Mouse (Mus musculus) olfactory bulb, adult 2 months (tissue): ENCODE data around the gene Klrb1.

Experiments used
- CTCF ChIP-seq: fragments of 200-500 bp; IDR thresholded peaks from 2 replicates; pipeline ENCODE4 v1.5.1; 2012; ENCODE audit warnings: low read depth, mild to moderate bottlenecking, low read length, moderate library complexity; ENCODE audit not compliant: insufficient read depth
- POLR2A ChIP-seq: fragments of 200-500 bp; IDR thresholded peaks from 2 replicates; pipeline ENCODE4 v1.6.1; 2012; ENCODE audit warnings: mild to moderate bottlenecking, low read depth, low read length, moderate library complexity; ENCODE audit not compliant: insufficient read depth

DNA sequence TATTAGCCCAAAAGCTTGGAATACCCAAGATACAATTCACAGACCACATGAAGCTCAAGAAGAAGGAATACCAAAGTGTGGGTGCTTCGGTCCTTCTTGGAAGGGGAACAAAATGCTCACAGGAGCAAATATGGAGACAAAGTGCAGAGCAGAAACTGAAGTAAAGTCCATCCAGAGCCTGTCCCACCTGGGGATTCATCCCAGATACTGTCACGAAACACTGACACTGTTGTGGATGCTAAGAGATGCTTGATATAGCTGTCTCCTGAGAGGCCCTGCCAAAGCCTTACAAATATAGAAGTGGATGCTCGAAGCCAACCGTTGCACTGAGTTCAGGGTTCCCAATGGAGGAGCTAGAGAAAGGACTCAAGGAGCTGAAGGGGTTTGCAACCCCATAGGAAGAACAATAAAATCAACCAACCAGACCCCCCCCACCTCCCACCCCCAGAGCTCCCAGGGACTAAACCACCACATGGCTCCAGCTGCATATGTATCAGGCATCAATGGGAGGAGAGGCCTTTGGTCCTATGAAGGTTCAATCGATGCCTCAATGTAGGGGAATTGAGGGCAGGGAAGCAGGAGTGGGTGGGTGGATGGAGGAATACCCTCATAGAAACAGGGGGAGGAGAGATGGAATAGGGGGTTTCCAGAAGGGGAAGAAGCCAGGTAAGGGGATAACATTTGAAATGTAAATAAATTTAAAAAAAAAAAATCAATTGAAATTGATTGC, 36.5 kb upstream of the Klrb1 start:
- TF ChIP-seq POLR2A (no peak), CTCF (no peak)
